Mouse (Mus musculus) T-cell, adult 2 months (primary cell): ENCODE measurements at regions not wholly inside any gene's neighbourhood (a gene's known extent, or its start where the extent isn't known, plus 50 kb on each side); places are given as distances from the start of the nearest gene placed in this dataset.

Experiments used
- DNase-seq: peaks from one replicate; pipeline ENCODE4 v3.0.0; 2022; ENCODE audit warnings: low spot score

GRCm38 (mm10) chr7:67429008-67429873 lies 56.6 kb upstream of the Mef2a start:
- DNase-seq = no peak

DNA sequence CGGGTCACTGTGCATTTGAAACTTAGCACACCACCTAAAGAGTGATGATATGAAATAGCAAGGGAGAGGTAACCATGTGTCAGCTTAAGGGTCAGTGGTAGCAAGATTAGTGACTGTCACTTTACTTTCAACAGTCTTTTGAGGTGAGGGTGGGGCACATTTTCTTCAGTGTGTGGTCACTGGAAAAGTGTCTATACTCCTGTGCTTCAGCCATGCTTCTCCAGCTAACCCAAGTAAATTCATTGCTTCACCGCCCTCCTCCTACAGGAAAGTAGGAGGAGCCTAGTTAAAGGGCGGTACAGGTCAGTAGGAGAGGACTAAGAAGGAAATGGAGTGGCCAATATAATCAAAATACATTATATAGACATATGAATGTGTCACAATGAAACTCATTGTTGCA lies 55.7 kb upstream of the Mef2a start:
- no peak for DNase-seq

DNA sequence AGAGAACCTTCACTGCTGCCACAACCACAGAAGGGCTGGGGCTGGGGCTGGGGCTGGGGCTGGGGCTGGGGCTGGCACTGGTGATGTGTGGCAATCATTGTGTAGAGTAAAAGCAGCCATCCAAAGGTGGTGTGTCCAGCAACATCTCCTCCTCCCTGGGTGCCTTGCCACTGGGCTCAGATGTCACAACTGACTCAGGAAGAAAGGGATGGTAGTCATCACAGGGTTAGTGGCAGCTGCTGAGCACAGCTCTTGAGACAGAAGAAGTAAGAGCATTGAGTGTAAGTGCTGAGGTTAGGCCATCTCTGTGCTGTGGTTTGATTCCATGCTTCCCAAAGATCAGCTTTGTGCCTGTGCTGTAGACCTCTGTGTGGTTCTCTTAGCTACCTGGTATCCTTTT lies 53.4 kb upstream of the Mef2a start:
- DNase-seq = no peak

DNA sequence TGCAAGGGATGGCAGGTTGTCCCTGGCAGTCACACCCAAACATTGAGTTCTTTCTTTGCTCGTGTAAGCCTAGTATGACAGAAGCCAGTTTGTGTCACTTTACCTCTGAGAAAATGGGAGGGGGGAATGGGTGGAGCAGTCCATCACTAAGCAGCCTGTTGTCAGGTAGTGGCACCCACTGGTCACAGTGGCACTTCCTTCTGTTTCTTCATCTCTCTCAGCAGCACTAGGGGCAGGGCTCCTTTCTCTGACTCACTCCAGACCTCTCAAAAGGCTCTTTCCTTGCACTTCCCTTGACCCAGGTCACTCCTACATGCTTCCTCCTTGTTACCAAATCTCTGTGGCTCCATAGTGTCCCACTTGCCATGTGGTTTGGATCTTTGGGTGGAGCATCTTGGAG lies 52.9 kb upstream of the Mef2a start:
- DNase-seq = no peak

DNA sequence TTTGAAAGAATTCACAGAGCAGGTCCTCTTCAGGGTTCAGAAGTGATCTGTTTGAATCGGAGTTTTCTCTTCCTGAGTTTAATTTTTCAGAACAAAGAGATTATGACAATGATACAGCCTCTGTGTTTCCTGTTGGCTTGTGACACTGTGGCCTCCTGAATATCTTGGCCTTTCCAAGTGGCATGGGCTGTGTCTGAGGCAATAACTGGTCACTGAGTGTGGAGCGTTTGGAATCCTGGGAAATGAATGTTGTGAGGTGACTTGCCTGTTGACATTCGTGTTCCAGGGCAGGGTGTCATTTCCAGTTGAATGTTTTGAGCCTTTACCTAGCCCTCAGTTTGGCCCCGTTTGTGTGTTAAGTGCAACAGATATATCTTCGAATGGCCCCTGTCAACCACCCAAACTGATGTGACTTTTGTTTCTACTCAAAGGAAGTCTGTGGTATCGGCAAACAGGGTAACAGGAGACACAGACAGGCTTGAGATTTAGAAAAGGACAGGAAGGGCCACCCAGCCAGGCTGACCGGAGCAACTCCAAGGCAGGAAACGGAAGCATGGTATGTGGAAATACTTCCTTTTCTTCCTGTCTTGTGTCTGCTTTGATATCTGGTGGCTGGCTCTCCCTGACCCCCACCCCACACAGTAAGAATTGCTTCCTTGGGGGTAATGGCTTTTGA lies 52.3 kb upstream of the Mef2a start:
- DNase-seq = peak; percentile 18
